Mouse (Mus musculus) midbrain, embryonic 10.5 days (tissue): ENCODE results near the gene Nebl. TPM values are rescaled to one million over a fixed set of nuclear protein-coding genes. Genes with fewer than 3 reads are reported as not detected.

Experiments
- DNase-seq: peaks from one replicate; pipeline ENCODE4 v3.0.0-alpha.2; 2017; ENCODE audit warnings: low spot score
- H3K27ac ChIP-seq: fragments of 300-500 bp; sonication (generic); replicated peaks from 2 replicates; pipeline ENCODE4 v1.5.1; 2016; ENCODE audit warnings: mild to moderate bottlenecking
- H3K27me3 ChIP-seq: fragments of 300-500 bp; sonication (generic); 2 replicates; pipeline ENCODE4 v1.6.1; 2016; ENCODE audit warnings: low read depth, mild to moderate bottlenecking; ENCODE audit not compliant: poor library complexity, severe bottlenecking
- H3K36me3 ChIP-seq: fragments of 300-500 bp; sonication (generic); 2 replicates; pipeline ENCODE4 v1.6.1; 2016; ENCODE audit warnings: mild to moderate bottlenecking, moderate library complexity
- H3K4me1 ChIP-seq: fragments of 300-500 bp; sonication (generic); 2 replicates; pipeline ENCODE4 v1.6.1; 2016
- H3K4me3 ChIP-seq: fragments of 300-500 bp; sonication (generic); 2 replicates; pipeline ENCODE4 v1.5.1; 2016; ENCODE audit warnings: mild to moderate bottlenecking, moderate library complexity
- H3K9me3 ChIP-seq: fragments of 300-500 bp; sonication (generic); replicated peaks from 2 replicates; pipeline ENCODE4 v1.6.1; 2016; ENCODE audit warnings: mild to moderate bottlenecking
- whole genome bisulfite sequencing: fragments of 180-500 bp; shearing (Covaris S2); methylation state at CpG from one replicate; pipeline ENCODE4 v1.1.7; 2016; 5-methylcytosine and 5-hydroxymethylcytosine counted together
- polyA plus RNA-seq: library from polyadenylated mRNA; unstranded; fragments of >200 nt; fragmentation: Nextera tagmentation; extraction: Ambion mirVana; gene quantifications from 2 replicates; pipeline ENCODE4 v1.2.1, GENCODE M21; 2016

Nebl gene
- polyA plus RNA-seq, 1 experiment from 2014 or later = 4.4 TPM

DNA sequence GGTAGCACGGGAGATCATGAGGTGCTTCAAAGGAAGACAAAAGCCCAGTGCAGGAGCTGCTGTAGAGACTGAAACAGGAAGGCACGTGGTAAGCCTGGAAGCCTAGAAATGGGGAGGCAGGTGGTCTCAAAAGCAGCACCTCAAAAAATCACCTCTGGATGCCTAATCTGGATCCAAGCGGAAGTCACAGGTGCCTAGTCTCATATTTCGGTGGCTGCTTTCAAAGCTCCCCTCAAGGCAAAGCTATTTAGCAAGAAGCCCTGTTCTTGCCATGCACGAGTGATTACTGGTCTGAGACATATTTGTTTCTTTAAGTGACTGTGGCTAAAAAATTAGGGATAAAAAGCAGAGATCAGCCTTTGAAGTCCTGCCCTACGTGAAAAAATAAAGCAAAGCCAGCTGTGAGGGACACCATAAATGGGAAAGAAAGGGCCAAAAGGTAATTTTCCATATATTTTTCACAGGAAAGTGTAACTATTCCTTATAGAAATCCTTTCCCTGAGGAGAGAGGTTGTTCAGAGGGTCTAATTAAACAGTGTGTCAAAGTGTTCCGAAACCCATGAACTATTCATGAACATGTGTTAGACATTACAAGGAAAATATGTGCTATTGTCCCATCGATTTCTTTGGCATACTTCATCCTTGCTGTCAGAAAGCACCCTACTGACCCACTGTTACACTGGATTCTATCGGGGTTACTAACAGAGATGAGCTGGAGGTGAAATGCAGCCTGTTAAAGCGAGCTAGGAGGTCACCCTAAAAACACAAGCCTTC is 206.9 kb downstream of the Nebl start:
- H3K36me3 ChIP-seq = no peaks in the 10 kb centered on the region
- WGBS = 53% methylated on average over 10 of the region's 10 CpGs
- no peak for DNase-seq
- H3K27ac ChIP-seq = no peak overlapping the region
- no peak overlapping the region for H3K4me3 ChIP-seq
- H3K9me3 ChIP-seq = no peaks in the 10 kb centered on the region
- no peaks in the 10 kb centered on the region for H3K27me3 ChIP-seq
- peaks cover 17% of the 10 kb centered on the region for H3K4me1 ChIP-seq

DNA sequence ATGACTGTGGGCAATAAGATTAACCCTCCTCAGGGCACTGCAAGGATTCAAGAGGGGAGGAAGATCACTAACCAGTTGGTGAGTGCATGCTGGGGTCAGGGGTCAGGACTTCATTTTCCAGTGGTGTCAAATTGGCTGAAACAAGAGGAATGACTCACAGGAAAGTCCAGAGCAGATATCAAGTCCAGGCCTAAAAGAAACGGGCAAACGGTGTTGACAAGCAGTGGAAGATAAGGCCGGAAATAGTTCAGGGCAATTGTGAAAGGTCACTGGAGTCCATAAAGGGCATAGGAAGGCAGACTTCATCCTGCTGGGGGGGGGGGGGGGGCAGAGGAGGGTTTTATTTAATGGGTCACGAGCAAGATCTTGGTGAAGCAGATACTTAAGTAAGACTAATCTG is 207.5 kb downstream of the Nebl start:
- no peak for DNase-seq
- Histone ChIP-seq H3K9me3 (no peaks in the 10 kb centered on the region), H3K27me3 (no peaks in the 10 kb centered on the region), H3K27ac (no peak overlapping the region), H3K4me3 (no peak overlapping the region), H3K4me1 (peaks cover 17% of the 10 kb centered on the region), H3K36me3 (no peaks in the 10 kb centered on the region)
- 39% methylated on average over 4 of the region's 4 CpGs for WGBS

DNA sequence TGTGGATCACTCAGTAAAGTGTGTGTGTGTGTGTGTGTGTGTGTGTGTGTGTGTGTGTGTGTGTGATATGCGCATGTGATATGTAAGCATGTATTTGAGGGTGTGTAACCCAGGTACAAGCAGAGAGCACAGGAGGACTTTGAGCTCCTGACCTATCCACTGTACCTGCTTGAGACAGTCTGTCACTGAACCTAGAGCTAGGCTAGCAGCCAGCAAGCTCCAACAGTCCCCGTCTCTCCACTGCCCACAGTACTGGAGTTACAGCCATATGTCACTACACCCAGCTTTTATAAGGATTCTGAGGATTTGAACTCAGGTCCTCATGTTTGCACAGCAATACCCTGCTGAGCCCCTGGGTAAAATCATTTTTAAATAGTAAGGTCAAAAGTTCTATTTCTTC is 215.6 kb downstream of the Nebl start:
- 94% methylated on average over 2 of the region's 2 CpGs for WGBS
- H3K4me3 ChIP-seq = no peak overlapping the region
- H3K36me3 ChIP-seq = no peaks in the 10 kb centered on the region
- no peak for DNase-seq
- H3K9me3 ChIP-seq = no peaks in the 10 kb centered on the region
- H3K4me1 ChIP-seq = no peaks in the 10 kb centered on the region
- H3K27ac ChIP-seq = no peak overlapping the region
- no peaks in the 10 kb centered on the region for H3K27me3 ChIP-seq

DNA sequence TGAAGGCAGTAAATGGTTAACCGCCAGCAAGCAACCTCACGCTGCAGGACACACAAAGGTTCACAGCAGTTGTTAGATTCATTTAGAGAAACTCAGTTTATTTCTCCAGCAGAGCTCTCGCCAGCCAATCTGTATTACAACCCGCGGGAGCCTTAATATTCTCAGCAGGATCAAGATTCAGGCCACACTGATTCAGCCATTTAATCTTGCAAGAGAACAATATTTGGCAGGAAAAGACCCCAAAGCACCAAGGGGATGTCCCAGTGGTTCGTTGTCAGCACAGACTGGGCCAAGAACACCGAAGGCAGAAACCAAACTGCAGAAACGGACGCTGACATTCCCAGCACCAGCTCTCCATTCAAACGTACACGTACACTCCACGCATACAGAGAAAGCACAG is 216.5 kb downstream of the Nebl start:
- no peaks in the 10 kb centered on the region for H3K27me3 ChIP-seq
- H3K4me3 ChIP-seq = no peak overlapping the region
- no peak overlapping the region for H3K27ac ChIP-seq
- no peaks in the 10 kb centered on the region for H3K9me3 ChIP-seq
- WGBS = 67% methylated on average over 12 of the region's 12 CpGs
- H3K4me1 ChIP-seq = no peaks in the 10 kb centered on the region
- H3K36me3 ChIP-seq = no peaks in the 10 kb centered on the region
- no peak for DNase-seq

DNA sequence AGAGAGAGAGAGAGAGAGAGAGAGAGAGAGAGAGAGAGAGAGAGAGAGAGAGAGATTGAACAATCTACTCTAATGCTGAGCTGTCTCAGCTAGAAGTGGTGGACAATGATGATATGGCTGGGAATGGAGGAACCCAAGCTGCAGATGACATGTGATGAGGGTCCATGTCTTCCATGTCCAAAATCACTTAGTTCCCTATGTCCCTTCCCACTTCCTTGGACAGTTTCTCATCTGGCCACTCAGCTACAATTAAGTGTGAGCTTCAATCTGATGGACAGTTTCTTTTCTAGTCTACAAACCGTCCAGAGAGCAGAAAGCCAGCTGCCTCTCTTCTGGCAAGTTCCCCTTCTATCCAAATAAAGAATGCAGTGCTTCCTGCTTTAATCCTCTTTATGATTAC is 221.3 kb downstream of the Nebl start:
- no peak overlapping the region for H3K4me3 ChIP-seq
- no peak for DNase-seq
- H3K27ac ChIP-seq = no peak overlapping the region
- no peaks in the 10 kb centered on the region for H3K36me3 ChIP-seq
- no peaks in the 10 kb centered on the region for H3K9me3 ChIP-seq
- H3K27me3 ChIP-seq = no peaks in the 10 kb centered on the region
- 77% methylated on average over 1 of the region's 1 CpGs for WGBS
- H3K4me1 ChIP-seq = no peaks in the 10 kb centered on the region

DNA sequence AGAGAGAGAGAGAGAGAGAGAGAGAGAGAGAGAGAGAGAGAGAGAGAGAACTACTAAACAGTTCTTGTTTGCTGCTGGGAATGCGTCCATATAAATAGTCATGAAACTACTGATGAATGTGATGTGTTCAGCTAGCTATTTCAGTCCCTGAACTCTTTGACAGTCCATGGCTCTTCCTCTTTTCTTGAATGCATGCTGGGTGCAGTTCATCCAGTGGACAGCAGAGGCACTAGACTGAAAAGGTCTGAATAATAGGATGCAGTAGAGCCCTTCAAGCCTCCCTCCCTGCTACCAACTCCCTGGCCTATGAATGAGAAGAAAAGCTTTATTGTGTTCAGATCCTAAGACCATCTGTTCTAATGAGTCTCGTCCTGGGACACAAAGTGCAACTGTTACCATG is 223.9 kb downstream of the Nebl start:
- Histone ChIP-seq H3K9me3 (no peaks in the 10 kb centered on the region), H3K4me1 (no peaks in the 10 kb centered on the region), H3K27ac (no peak overlapping the region), H3K4me3 (no peak overlapping the region), H3K36me3 (no peaks in the 10 kb centered on the region), H3K27me3 (no peaks in the 10 kb centered on the region)
- WGBS = 82% methylated on average over 2 of the region's 2 CpGs
- no peak for DNase-seq

DNA sequence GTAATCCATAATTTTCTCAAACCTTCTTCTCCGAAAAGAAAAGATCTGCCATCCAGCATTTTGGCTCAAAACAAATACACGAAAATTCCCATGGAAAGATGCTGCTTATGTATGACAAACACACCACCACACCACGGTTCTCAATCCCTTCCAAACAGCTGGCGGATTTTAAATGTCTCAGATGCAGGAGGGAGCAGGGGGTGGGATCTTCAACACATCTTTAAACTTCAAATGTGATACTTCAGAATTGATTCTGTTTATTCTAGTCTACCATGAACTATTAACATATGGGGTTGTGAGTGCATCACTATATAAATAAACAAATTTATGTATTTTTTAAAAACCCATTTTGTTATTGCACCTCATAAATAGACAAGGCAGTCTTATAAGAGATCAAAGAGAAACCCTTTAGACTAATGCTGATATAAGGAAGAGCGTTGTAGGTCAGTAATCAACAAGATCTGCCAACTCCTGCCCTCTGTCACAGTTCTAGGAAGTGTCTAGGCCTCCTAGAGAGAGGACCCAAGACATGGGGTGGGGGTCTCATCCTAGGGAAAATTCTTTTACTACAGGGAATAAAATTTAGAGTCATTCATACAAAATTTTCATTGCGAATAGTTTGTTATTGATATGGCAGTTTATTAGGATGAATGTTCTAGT is 227.0 kb downstream of the Nebl start:
- no peaks in the 10 kb centered on the region for H3K27me3 ChIP-seq
- H3K36me3 ChIP-seq = no peaks in the 10 kb centered on the region
- 87% methylated on average over 6 of the region's 6 CpGs for WGBS
- no peaks in the 10 kb centered on the region for H3K9me3 ChIP-seq
- no peak overlapping the region for H3K27ac ChIP-seq
- H3K4me1 ChIP-seq = no peaks in the 10 kb centered on the region
- H3K4me3 ChIP-seq = no peak overlapping the region
- no peak for DNase-seq

DNA sequence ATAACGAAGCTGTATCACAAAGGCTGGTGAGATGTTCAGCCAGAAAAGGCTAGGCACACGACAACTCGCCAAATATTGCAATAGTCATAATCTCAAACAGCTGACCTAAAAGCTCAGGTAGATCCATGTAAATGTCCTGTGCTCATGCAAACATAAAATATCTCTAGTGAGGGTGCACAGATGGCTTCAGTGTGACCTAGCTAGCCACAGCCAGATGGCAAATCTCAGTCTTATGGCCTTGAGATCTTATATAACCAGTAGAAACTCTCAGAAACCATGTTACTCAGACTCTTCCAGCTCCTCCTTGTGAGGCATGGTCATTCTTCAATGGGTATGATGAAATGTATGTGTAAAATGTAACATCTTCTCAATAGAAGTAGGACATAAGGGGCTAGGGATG is 230.2 kb downstream of the Nebl start:
- WGBS = 92% methylated on average over 3 of the region's 3 CpGs

DNA sequence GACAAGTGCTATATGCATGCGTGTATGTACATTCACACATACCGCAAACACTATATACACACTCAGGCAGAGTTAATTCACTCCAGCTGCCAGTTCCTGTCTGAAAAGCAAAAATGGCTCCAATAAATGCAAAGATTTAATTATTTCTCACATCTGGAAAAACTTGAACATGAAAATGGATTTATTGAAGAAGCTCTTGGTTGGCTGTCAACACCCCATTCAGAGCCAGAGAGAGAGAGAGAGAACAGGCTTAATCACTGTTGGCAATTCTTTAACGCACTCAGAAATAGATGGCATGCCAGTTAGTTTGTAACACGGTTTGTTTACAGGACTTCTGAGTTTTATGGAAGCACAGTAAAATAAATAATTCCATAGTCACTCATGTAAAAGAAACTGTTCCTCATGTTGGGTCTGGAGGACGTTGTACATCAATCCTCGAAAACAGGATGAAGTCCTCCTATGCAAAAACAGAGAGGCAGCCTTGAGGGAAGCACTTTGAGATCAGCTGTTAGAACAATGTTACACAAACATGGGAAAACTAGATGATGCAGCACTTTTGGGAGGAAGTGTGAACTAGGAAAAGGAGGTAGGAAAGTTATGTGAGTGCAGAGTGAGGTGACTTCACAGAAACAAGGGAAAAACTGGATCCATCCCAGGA is 265.6 kb downstream of the Nebl start:
- Histone ChIP-seq H3K27me3 (no peaks in the 10 kb centered on the region), H3K4me3 (no peak overlapping the region), H3K27ac (no peak overlapping the region), H3K9me3 (no peaks in the 10 kb centered on the region), H3K4me1 (0 out of 2 replicates have a peak, but pooled peaks cover 2% of the 10 kb centered on the region), H3K36me3 (no peaks in the 10 kb centered on the region)
- WGBS = 92% methylated on average over 6 of the region's 6 CpGs
- DNase-seq = no peak

More for the DNA sequence above, 230.2 kb downstream of the Nebl start:
- no peak overlapping the region for H3K27ac ChIP-seq
- H3K4me3 ChIP-seq = no peak overlapping the region
- H3K9me3 ChIP-seq = no peaks in the 10 kb centered on the region
- H3K27me3 ChIP-seq = no peaks in the 10 kb centered on the region
- DNase-seq = no peak
- no peaks in the 10 kb centered on the region for H3K4me1 ChIP-seq
- H3K36me3 ChIP-seq = no peaks in the 10 kb centered on the region

DNA sequence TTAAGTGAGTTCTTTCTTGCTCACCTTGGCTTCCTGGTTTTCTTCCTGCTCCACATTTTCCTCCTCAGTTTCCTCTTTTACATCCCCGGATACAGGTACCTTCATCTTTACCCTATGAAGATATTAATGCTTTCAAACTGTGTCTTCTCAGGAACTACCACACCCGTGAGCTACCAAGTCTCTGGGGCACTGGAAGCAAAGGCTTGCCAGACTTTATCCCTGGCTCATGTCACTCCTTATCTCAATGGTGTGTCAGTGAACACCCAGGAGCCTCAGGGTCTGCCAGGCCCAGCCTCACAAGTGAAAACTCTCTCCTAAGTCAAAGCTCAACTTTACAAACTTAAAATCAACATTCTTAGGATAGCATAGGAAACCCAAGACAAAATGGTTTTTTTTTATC is 270.8 kb downstream of the Nebl start:
- no peaks in the 10 kb centered on the region for H3K9me3 ChIP-seq
- WGBS = 92% methylated on average over 2 of the region's 2 CpGs
- no peak for DNase-seq

DNA sequence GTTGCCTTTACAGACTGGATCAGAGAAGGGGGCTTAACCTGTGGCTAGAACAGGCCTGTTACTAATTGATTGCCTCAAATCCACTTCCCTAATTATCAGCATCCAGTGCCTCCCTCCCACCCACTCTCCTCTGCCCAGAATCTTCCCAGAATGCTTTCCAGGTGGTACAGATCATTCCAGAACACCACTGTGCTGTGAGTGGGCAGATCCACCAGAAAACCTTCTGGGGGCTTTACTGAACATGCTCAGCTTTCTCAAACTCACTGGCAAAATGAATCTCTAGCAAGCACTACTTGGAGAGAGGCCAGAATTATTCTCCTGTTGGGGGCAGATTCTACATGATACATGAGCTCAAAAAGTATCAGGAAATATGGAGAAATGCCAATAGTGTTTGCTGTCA is 277.6 kb downstream of the Nebl start:
- H3K4me1 ChIP-seq = no peaks in the 10 kb centered on the region
- no peak overlapping the region for H3K4me3 ChIP-seq
- DNase-seq = no peak
- H3K27me3 ChIP-seq = no peaks in the 10 kb centered on the region
- H3K9me3 ChIP-seq = no peaks in the 10 kb centered on the region
- no peak overlapping the region for H3K27ac ChIP-seq
- H3K36me3 ChIP-seq = no peaks in the 10 kb centered on the region

More for the DNA sequence above, 270.8 kb downstream of the Nebl start:
- no peak overlapping the region for H3K4me3 ChIP-seq
- no peaks in the 10 kb centered on the region for H3K27me3 ChIP-seq
- no peak overlapping the region for H3K27ac ChIP-seq
- no peaks in the 10 kb centered on the region for H3K36me3 ChIP-seq
- H3K4me1 ChIP-seq = 0 out of 2 replicates have a peak, but pooled peaks cover 2% of the 10 kb centered on the region

DNA sequence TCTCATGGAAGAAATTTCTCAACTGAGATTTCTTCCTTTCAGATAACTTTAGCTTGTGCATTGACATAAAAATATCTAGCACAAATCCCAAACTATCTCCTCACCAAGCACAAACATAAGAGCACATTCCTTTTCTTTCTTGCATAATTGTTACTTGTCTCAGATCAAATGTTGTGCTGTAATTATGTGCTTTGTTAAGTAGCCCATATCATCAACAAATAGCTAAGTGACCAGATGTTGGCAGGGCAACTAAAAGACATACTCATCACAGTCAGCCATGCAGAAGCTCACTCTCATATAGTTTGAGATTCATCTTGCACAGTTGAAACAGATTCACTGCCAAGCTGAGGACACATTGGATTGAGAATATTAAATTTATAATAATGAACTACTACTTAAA is 282.9 kb downstream of the Nebl start:
- Histone ChIP-seq H3K4me1 (no peaks in the 10 kb centered on the region), H3K36me3 (no peaks in the 10 kb centered on the region), H3K27me3 (no peaks in the 10 kb centered on the region), H3K9me3 (no peaks in the 10 kb centered on the region), H3K4me3 (no peak overlapping the region), H3K27ac (no peak overlapping the region)
- no peak for DNase-seq

DNA sequence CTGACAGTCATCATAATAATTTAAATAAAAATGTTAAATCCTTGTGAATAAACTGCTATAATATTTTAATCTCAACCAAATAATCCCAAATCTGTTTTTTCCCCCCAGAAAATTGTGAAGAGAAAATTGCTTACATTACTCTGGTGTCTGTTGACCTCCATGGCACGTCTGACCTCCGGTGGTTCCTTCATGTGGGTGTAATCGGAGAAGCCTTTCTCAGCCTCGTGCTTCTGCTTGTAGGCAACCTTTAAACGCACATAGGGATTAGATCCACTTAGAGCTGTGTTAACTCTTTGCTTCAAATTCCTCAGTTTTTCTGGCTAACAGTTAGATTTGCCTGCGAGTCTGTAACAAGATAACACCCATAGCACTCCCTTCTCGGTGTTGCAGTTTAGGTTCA is 287.7 kb downstream of the Nebl start:
- Histone ChIP-seq H3K27me3 (peaks cover 3% of the 10 kb centered on the region; the same call in 1 of the 2 replicates), H3K9me3 (no peaks in the 10 kb centered on the region), H3K27ac (no peak overlapping the region), H3K4me3 (no peak overlapping the region), H3K36me3 (no peaks in the 10 kb centered on the region), H3K4me1 (no peaks in the 10 kb centered on the region)
- 55% methylated on average over 7 of the region's 7 CpGs for WGBS
- no peak for DNase-seq
